Mouse (Mus musculus) hindbrain, embryonic 11.5 days (tissue): ENCODE data around the gene Psmb1. TPM values are rescaled to one million over a fixed set of nuclear protein-coding genes. Genes with fewer than 3 reads are reported as not detected.
A peak's percentile ranks its signal among the peaks of the same experiment; 100 is the strongest.

Experiments used
- ATAC-seq: fragments of 200-750 bp; cut with Nextera tagmentation; 2 replicates; pipeline ENCODE4 v1.8.0; 2017; ENCODE audit warnings: mild to moderate bottlenecking, moderate TSS enrichment, moderate library complexity; ENCODE audit not compliant: low FRiP score
- DNase-seq: peaks from one replicate; pipeline ENCODE4 v3.0.0-alpha.2; 2015; ENCODE audit warnings: low spot score
- H3K27ac ChIP-seq: fragments of 300-500 bp; sonication (generic); 2 replicates; pipeline ENCODE4 v1.5.1; 2014; ENCODE audit warnings: mild to moderate bottlenecking, low read depth, low read length
- H3K27me3 ChIP-seq: fragments of 300-500 bp; sonication (generic); 2 replicates; pipeline ENCODE4 v1.6.1; 2014; ENCODE audit warnings: mild to moderate bottlenecking, low read length, moderate library complexity, mixed read lengths; ENCODE audit not compliant: control insufficient read depth, insufficient read depth
- H3K36me3 ChIP-seq: fragments of 300-500 bp; sonication (generic); 2 replicates; pipeline ENCODE4 v1.6.1; 2014; ENCODE audit warnings: mild to moderate bottlenecking, low read length, moderate library complexity, mixed read lengths; ENCODE audit not compliant: control insufficient read depth, insufficient read depth
- H3K4me1 ChIP-seq: fragments of 300-500 bp; sonication (generic); replicated peaks from 2 replicates; pipeline ENCODE4 v1.6.1; 2014; ENCODE audit warnings: low read length, mixed read lengths; ENCODE audit not compliant: control insufficient read depth, insufficient read depth
- H3K4me2 ChIP-seq: fragments of 300-500 bp; sonication (generic); replicated peaks from 2 replicates; pipeline ENCODE4 v1.6.1; 2014; ENCODE audit warnings: mild to moderate bottlenecking, low read depth, low read length
- H3K4me3 ChIP-seq: fragments of 300-500 bp; sonication (generic); 2 replicates; pipeline ENCODE4 v1.5.1; 2014; ENCODE audit warnings: low read depth, low read length
- H3K9ac ChIP-seq: fragments of 300-500 bp; sonication (generic); 2 replicates; pipeline ENCODE4 v1.6.1; 2014; ENCODE audit warnings: low read depth, low read length
- H3K9me3 ChIP-seq: fragments of 300-500 bp; sonication (generic); 2 replicates; pipeline ENCODE4 v1.6.1; 2016; ENCODE audit warnings: low read length; ENCODE audit not compliant: control insufficient read depth
- WGBS: fragments of 180-500 bp; shearing (Covaris S2); extraction: QIAGEN DNeasy Blood & Tissue Kit; methylation state at CpG from one replicate; pipeline ENCODE4 v1.1.7; 2014; 5-methylcytosine and 5-hydroxymethylcytosine counted together
- polyA plus RNA-seq: library from polyadenylated mRNA; unstranded; fragments of >200 nt; fragmentation: Nextera tagmentation; extraction: Ambion mirVana; gene quantifications from 2 replicates; pipeline ENCODE4 v1.2.1, GENCODE M21; 2014

Gene Psmb1
- polyA plus RNA-seq, 1 experiment from 2014 or later, result 275 TPM

DNA sequence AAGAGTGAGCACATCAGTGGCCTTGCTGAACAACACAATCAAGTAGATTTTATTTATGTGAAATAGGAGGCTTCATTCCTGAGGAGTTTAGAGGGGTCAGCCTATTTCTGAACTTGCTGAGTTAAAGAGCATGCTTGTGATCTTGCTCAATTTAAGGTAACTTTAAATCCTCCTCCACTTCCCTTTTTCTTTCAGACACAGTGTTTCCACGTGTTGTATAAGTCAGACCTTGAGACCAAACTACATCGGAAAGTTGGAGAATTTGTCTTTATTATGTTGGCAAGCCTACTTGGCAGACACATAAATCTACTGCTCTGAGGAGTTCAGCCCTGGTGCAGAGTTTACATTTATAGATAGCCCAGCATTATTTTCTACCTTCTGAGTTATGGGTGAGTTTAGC, 29.3 kb upstream of the Psmb1 start:
- DNase-seq, result no peak
- WGBS, result 96% methylated on average over 2 of the region's 2 CpGs
- Histone ChIP-seq H3K4me1 (0 out of 2 replicates have a peak, but pooled peaks cover 2% of the 10 kb centered on the region), H3K4me2 (no peak overlapping the region), H3K27me3 (no peaks in the 10 kb centered on the region), H3K27ac (no peak overlapping the region), H3K9ac (no peak overlapping the region), H3K4me3 (no peak overlapping the region), H3K36me3 (no peaks in the 10 kb centered on the region), H3K9me3 (no peaks in the 10 kb centered on the region)
- ATAC-seq, result no peak

DNA sequence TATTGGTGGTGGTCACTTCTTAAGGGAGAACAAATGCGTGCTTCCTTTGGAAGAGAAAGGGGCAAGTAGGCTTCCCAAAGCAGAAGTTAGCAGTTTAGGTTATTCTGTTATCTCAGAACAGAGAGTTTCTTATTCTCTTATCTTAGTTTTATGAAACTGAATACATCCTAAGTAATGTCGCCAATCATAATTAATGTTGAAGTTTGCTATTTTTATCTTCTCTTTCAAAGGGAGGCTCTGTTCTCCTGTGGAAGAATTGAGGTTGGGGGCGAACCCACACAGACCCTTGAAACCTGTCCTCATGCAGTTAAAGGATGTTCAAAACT, 28.2 kb upstream of the Psmb1 start:
- Histone ChIP-seq H3K36me3 (no peaks in the 10 kb centered on the region), H3K27ac (no peak overlapping the region), H3K4me1 (0 out of 2 replicates have a peak, but pooled peaks cover 2% of the 10 kb centered on the region), H3K4me3 (peak overlapping the region; percentile 89), H3K9ac (peak overlapping the region; percentile 78; the same call in 1 of the 2 replicates), H3K9me3 (no peaks in the 10 kb centered on the region), H3K27me3 (no peaks in the 10 kb centered on the region), H3K4me2 (peak overlapping the region; percentile 62)
- ATAC-seq, result no peak
- no peak for DNase-seq
- 63% methylated on average over 3 of the region's 3 CpGs for WGBS

DNA sequence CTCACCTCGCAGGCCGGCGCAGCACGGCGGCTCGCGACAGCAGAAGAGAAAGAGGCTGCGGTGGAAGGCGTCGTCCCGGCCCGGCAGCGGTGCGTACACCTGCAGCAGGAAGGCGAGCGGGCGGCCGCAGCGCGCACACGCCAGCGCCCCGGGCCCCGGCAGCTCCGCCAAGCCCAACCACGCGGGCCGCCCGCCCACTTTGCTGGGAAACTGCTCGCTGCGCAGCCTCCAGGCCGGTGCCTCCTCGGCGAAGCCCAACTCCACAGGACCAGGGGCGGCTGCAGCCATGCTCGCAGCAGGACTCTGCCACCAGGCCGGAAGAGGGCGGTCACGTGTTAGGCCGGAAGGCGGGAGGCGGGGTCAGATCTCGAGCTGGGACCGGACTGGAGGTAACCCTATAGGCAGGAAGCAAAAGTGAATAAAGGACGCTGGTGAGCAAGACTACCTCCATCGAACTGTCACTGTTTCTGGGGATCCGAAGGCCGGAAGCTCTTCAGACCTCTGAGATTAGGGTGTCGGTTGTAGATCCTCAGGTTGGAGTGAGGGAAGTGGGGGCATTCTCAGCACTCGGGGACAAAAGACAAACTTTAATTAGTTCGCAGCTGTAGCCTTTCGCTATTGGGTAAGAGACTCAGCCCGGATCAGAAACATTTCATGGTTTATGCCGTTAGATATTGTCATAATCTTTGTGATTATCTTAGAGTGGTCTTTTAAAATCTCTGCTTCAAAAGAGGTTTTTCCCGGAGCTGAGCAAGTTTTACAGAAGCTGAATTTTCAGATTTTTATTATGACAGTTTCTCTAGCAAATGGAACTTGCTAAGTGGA, 27.6 kb upstream of the Psmb1 start, which contains the start of gene Pdcd2:
Pdcd2 (minus strand) TSS at position 316 of the 825 bp plus-strand sequence.
- peak within 1 kb of the TSS; percentile 78 for H3K9ac ChIP-seq
- 2% methylated on average over 43 of the region's 55 CpGs for WGBS
- 0 out of 2 replicates have a peak, but pooled peaks cover 2% of the 10 kb centered on the region for H3K4me1 ChIP-seq
- no peaks in the 10 kb centered on the region for H3K9me3 ChIP-seq
- ATAC-seq (peak; percentile 98), DNase-seq (peak; percentile 97)
- peak within 1 kb of the TSS; percentile 89 for H3K4me3 ChIP-seq
- 0 out of 2 replicates have a peak, but pooled peaks cover 2% of the 10 kb centered on the region for H3K36me3 ChIP-seq
- H3K4me2 ChIP-seq, result peak within 1 kb of the TSS; percentile 62
- H3K27ac ChIP-seq, result peak within 1 kb of the TSS; percentile 65
- H3K27me3 ChIP-seq, result no peaks in the 10 kb centered on the region

- peak overlapping the region; percentile 62 for H3K4me2 ChIP-seq
- H3K27me3 ChIP-seq, result no peaks in the 10 kb centered on the region
- H3K9ac ChIP-seq, result peak overlapping the region; percentile 78
- H3K27ac ChIP-seq, result no peak overlapping the region
- WGBS, result 17% methylated on average over 10 of the region's 10 CpGs
- H3K9me3 ChIP-seq, result no peaks in the 10 kb centered on the region
- no peak for ATAC-seq
- peak overlapping the region; percentile 89 for H3K4me3 ChIP-seq
- peak; percentile 29 for DNase-seq
- H3K36me3 ChIP-seq, result 0 out of 2 replicates have a peak, but pooled peaks cover 3% of the 10 kb centered on the region
- 0 out of 2 replicates have a peak, but pooled peaks cover 2% of the 10 kb centered on the region for H3K4me1 ChIP-seq
Measured at GRCm38 (mm10) chr17:15526304-15526703, 26.8 kb upstream of the Psmb1 start.

DNA sequence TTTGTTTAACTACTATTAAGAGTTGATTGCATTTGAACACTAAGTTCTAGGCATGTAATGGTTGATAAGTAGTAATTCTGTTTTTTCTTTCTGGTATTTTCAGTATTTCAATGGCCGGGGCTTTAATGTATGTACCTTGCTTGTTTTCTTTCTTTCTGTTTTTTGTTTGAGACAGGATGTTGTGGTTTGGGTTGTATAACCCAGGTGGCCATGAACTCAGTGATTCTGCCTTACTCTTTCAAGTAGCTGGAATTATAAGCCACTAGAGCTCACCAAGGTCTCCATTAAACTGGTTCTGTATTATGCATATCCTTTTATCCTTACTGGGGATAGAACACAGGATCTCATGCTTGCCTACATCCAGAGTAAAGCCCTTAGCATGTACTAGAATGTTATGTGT, 19.2 kb upstream of the Psmb1 start:
- Histone ChIP-seq H3K4me3 (no peak overlapping the region), H3K27me3 (no peaks in the 10 kb centered on the region), H3K9ac (no peak overlapping the region), H3K9me3 (no peaks in the 10 kb centered on the region), H3K4me2 (no peak overlapping the region), H3K36me3 (peaks cover 11% of the 10 kb centered on the region), H3K27ac (no peak overlapping the region), H3K4me1 (no peaks in the 10 kb centered on the region)
- WGBS, result 91% methylated on average over 1 of the region's 1 CpGs
- DNase-seq (no peak), ATAC-seq (no peak)

GRCm38 (mm10) chr17:15518186-15518585, 18.6 kb upstream of the Psmb1 start:
- no peak overlapping the region for H3K4me3 ChIP-seq
- 92% methylated on average over 5 of the region's 5 CpGs for WGBS
- ATAC-seq (no peak), DNase-seq (no peak)
- no peak overlapping the region for H3K4me2 ChIP-seq
- H3K4me1 ChIP-seq, result no peaks in the 10 kb centered on the region
- H3K9me3 ChIP-seq, result no peaks in the 10 kb centered on the region
- H3K27ac ChIP-seq, result no peak overlapping the region
- no peaks in the 10 kb centered on the region for H3K27me3 ChIP-seq
- H3K36me3 ChIP-seq, result peaks cover 13% of the 10 kb centered on the region
- no peak overlapping the region for H3K9ac ChIP-seq

- Histone ChIP-seq H3K4me2 (no peak overlapping the region), H3K4me3 (no peak overlapping the region), H3K36me3 (peaks cover 13% of the 10 kb centered on the region), H3K4me1 (no peaks in the 10 kb centered on the region), H3K9me3 (no peaks in the 10 kb centered on the region), H3K27ac (no peak overlapping the region), H3K9ac (no peak overlapping the region), H3K27me3 (no peaks in the 10 kb centered on the region)
- 84% methylated on average over 5 of the region's 5 CpGs for WGBS
- ATAC-seq (no peak), DNase-seq (no peak)
Measured at GRCm38 (mm10) chr17:15517776-15518175, 18.2 kb upstream of the Psmb1 start.

DNA sequence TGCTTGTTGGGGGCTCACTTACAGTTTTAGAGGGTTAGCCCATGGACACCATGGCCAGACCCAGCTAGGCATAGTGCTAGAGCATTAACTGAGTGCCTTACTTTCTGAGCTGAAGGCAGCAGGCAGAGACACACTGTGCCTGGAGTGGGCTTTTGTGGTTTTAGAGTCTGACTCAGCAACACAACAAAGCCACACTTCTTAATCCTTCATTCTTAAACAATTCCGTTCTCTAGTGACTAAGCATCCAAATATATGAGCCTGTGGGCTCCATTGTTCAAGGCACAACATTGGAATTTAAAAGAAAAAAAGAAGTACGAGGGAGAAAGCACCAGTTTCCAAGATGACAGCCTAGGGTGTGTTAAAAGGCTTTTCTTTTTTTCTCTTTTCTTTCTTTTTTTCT, 11.1 kb upstream of the Psmb1 start:
- ATAC-seq (no peak), DNase-seq (no peak)
- H3K9me3 ChIP-seq, result no peaks in the 10 kb centered on the region
- no peaks in the 10 kb centered on the region for H3K4me1 ChIP-seq
- peaks cover 14% of the 10 kb centered on the region for H3K36me3 ChIP-seq
- H3K27me3 ChIP-seq, result no peaks in the 10 kb centered on the region
- 87% methylated on average over 2 of the region's 2 CpGs for WGBS
- no peak overlapping the region for H3K4me3 ChIP-seq
- no peak overlapping the region for H3K27ac ChIP-seq
- no peak overlapping the region for H3K9ac ChIP-seq
- H3K4me2 ChIP-seq, result no peak overlapping the region

- Histone ChIP-seq H3K36me3 (no peaks in the 10 kb centered on the region), H3K4me3 (peak overlapping the region; percentile 82), H3K9me3 (no peaks in the 10 kb centered on the region), H3K4me2 (peak overlapping the region; percentile 82), H3K4me1 (no peaks in the 10 kb centered on the region; the same call in 1 of the 2 replicates), H3K27me3 (no peaks in the 10 kb centered on the region), H3K27ac (no peak overlapping the region), H3K9ac (peak overlapping the region; percentile 79; the same call in 1 of the 2 replicates)
- ATAC-seq (no peak), DNase-seq (no peak)
- WGBS, result 53% methylated on average over 7 of the region's 7 CpGs
Measured at GRCm38 (mm10) chr17:15498753-15499113, 818 bp downstream of the Psmb1 start.
